Comparison of ENCODE assay signal across 8 mouse cellular contexts in the genomic region with DNA sequence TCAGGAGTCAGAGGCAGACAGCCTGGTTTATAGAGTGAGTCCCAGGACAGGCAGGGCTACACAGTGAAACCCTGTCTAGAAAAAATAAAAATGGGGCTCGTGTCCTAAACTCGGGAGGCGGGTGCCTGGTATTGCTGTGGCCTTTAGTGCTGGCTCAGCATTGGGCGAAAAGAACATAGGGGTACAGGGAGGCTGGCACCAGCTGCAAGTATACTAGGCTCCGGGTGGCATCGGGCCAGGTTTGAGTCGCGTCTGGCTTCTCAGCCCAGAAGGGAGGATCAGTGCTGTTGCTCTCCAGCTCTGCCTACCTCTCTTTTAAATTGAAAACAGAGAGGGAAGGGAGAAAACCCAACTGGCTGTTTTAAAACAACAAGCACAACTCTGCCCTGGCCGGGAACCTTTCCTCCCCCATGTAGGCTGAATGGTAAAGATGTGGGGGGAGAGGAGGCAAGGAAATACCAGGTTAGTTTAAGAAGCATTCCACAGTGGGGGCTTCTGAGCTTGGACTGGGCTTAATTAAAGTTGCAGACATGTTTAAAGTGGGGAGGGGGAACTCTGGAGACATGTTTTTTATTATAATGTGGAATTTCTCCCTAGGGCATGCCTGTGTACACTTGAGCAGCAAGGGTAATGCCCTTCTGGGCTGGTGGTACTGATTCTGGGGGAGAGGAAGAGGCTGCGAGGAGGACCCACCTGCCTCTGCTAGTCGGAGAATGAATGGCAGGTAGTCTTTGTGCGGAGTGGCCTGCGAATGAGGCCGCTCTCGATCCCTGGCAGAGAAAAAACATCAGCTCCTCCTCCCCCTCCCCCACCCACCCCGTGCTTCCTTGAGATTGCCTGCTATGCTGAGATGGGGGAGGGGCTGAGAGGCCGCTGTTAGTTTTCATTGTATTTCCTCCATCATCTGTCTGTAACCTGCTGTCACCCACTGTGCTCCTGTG. TPM values are rescaled to one million over a fixed set of nuclear protein-coding genes. Genes with fewer than 3 reads are reported as not detected.
DNase-seq lines count a peak whose midpoint lies in the region; ATAC-seq and TF ChIP-seq lines count a peak whose summit lies in the region.

No protein-coding gene starts in this region.

- peaks cover 63% of the 10 kb centered on the region for H3K4me1 ChIP-seq in embryonic facial prominence, embryonic 13.5 days
- peaks cover 9% of the 10 kb centered on the region for H3K4me1 ChIP-seq in midbrain, postnatal 0 days (ENCODE audit: insufficient read depth, low read length)

- H3K9me3 ChIP-seq in embryonic facial prominence, embryonic 13.5 days, result no peaks in the 10 kb centered on the region
- H3K9me3 ChIP-seq in midbrain, postnatal 0 days (ENCODE audit: low read length), result no peaks in the 10 kb centered on the region

- peak overlapping the region; percentile 92 for H3K27ac ChIP-seq in embryonic facial prominence, embryonic 13.5 days
- H3K27ac ChIP-seq in midbrain, postnatal 0 days (ENCODE audit: low read depth, low read length), result no peak overlapping the region

- DNase-seq in adrenal gland, postnatal 14 days, result peak; percentile 72
- DNase-seq in heart, adult 9 months (ENCODE audit: low spot score in 2 of 2), result peak; percentile 16 to 44
- DNase-seq in kidney, adult 8-10 months, result peak; percentile 72 to 76
- DNase-seq in left cerebral cortex, postnatal 4 days, result peak; percentile 93
- DNase-seq in midbrain, postnatal 0 days (ENCODE audit: low spot score), result peak; percentile 78
- peak; percentile 38 for DNase-seq in testis, postnatal 14 days (ENCODE audit: low spot score)
- no peak for DNase-seq in T-cell, adult 2 months (ENCODE audit: low spot score)

- peak overlapping the region; percentile 44 for H3K9ac ChIP-seq in embryonic facial prominence, embryonic 13.5 days
- H3K9ac ChIP-seq in midbrain, postnatal 0 days (replicated peaks; ENCODE audit: low read length, poor library complexity, severe bottlenecking), result no peak overlapping the region

- no peaks in the 10 kb centered on the region for H3K36me3 ChIP-seq in embryonic facial prominence, embryonic 13.5 days
- no peaks in the 10 kb centered on the region for H3K36me3 ChIP-seq in midbrain, postnatal 0 days (ENCODE audit: insufficient read depth, low read length)

- peak overlapping the region; percentile 49 for H3K4me2 ChIP-seq in embryonic facial prominence, embryonic 13.5 days
- 0 out of 2 replicates have a peak overlapping the region, but pooled peaks have one; percentile 9 for H3K4me2 ChIP-seq in midbrain, postnatal 0 days (ENCODE audit: low read depth, low read length, poor library complexity, severe bottlenecking)

- no peak for TF ChIP-seq CTCF in midbrain, postnatal 0 days (IDR thresholded peaks at IDR 0.05)

- no peaks in the 10 kb centered on the region; the same call in 1 of the 2 replicates for H3K27me3 ChIP-seq in embryonic facial prominence, embryonic 13.5 days
- peaks cover 20% of the 10 kb centered on the region for H3K27me3 ChIP-seq in midbrain, postnatal 0 days (ENCODE audit: insufficient read depth, low read length)

- peak; percentile 86 for ATAC-seq in embryonic facial prominence, embryonic 13.5 days (ENCODE audit: insufficient number of reproducible peaks, insufficient read depth, low FRiP score, low TSS enrichment, low read depth)
- 0 out of 2 replicates have a peak, but pooled peaks have one; percentile 17 for ATAC-seq in midbrain, postnatal 0 days (ENCODE audit: low FRiP score)

- intact Hi-C loops in left cerebral cortex, postnatal 4 days (cut with DNase I), result no loop called here

- H3K4me3 ChIP-seq in embryonic facial prominence, embryonic 13.5 days, result no peak overlapping the region
- no peak overlapping the region for H3K4me3 ChIP-seq in midbrain, postnatal 0 days (ENCODE audit: low read depth, low read length)

- 4% methylated on average over 17 of the region's 17 CpGs for WGBS in embryonic facial prominence, embryonic 13.5 days
- 18% methylated on average over 17 of the region's 17 CpGs for WGBS in midbrain, postnatal 0 days

RNA-seq across cellular contexts. Expression of gene Abca4, which starts 3.9 kb away (rescaled TPM):
- total RNA-seq in adrenal gland, postnatal 14 days (2021), result 2.3 and 3.5 TPM in 2 replicates
- 0.65 and 0.94 TPM in 2 replicates for polyA plus RNA-seq in embryonic facial prominence, embryonic 13.5 days (2015; fragmentation: Nextera tagmentation; extraction: Ambion mirVana)
- total RNA-seq in left cerebral cortex, postnatal 4 days (2021), result 1 to 10 TPM; 3.4 to 3.8 TPM
- total RNA-seq in midbrain, postnatal 0 days (2014; rRNA removed), result 2.9 and 7.7 TPM in 2 replicates
- polyA plus RNA-seq in midbrain, postnatal 0 days (2015; fragmentation: Nextera tagmentation; extraction: Ambion mirVana), result 0.94 TPM in 2 replicates
